Mouse (Mus musculus): ENCODE data around the gene Flvcr1. TPM values are rescaled to one million over a fixed set of nuclear protein-coding genes. Genes with fewer than 3 reads are reported as not detected.

The Flvcr1 gene
- 5.4 and 5.6 TPM in 2 replicates for polyA plus RNA-seq (2014; fragmentation: Nextera tagmentation; extraction: Ambion mirVana)

DNA sequence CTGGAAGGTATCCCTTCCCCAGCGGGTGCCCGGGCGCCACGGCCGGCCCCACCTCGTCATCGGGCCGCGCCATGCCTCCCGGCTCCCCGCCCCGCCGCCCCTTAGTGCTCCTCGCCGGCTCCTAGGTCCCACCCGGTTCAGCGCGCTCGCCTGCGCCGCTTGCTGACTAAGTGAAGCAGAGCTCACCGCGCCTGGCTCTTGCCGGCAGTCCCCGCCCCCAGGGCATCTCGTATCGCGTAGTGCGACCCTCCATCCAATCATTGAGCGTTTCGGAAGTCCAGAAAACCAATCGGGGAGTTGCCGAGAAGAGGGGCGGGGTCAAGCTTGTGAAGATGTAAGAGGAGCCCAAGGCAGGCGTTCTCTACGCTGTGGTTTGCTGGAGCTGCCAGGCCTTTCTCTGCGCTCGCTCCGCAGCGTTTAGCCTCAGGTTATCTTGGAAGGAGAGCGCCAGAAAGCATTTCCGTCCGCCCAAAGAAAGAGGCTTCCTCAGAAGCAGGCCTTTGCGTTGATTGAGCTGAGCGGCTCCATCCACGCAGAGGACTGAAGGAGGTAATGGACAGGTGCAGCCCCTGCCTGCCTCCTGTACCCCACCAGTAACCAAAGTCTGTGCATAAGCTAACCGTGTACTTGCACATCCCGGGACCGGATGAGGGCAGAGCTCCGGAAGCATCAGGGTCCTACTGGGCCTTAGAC lies at the start of gene Flvcr1:
Flvcr1 (minus strand) TSS at position 138 of the 693 bp plus-strand sequence.
- Histone ChIP-seq H3K9ac (ENCODE audit: low read depth, low read length) (peak within 1 kb of the TSS; percentile 94), H3K36me3 (ENCODE audit: control insufficient read depth, insufficient read depth, low read length) (peaks cover 2% of the 10 kb centered on the region; the same call in 1 of the 2 replicates)
- WGBS (ENCODE audit: insufficient replicate concordance): under 1% methylated on average over 50 of the region's 50 CpGs

GRCm38 (mm10) chr1:191075199-191075883 lies 49.4 kb upstream of the Flvcr1 start:
- Histone ChIP-seq H3K27ac (ENCODE audit: low read depth, low read length) (peak overlapping the region; percentile 50), H3K4me3 (ENCODE audit: low read depth, low read length) (no peak overlapping the region), H3K9me3 (replicated peaks; ENCODE audit: control insufficient read depth, low read length) (no peaks in the 10 kb centered on the region), H3K9ac (ENCODE audit: low read depth, low read length) (no peak overlapping the region), H3K4me1 (ENCODE audit: control insufficient read depth, insufficient read depth, low read length) (no peaks in the 10 kb centered on the region), H3K4me2 (no peak overlapping the region), H3K27me3 (ENCODE audit: control insufficient read depth, insufficient read depth, low read length) (no peaks in the 10 kb centered on the region), H3K36me3 (ENCODE audit: control insufficient read depth, insufficient read depth, low read length) (peaks cover 31% of the 10 kb centered on the region)
- 50% methylated on average over 10 of the region's 10 CpGs for WGBS (ENCODE audit: insufficient replicate concordance)
- no peak for ATAC-seq (replicated peaks; ENCODE audit: insufficient number of reproducible peaks, low FRiP score, low TSS enrichment)

More for the DNA sequence above, at the start of gene Flvcr1:
- no peaks in the 10 kb centered on the region for H3K27me3 ChIP-seq (ENCODE audit: control insufficient read depth, insufficient read depth, low read length)
- 0 out of 2 replicates have a peak, but pooled peaks cover 8% of the 10 kb centered on the region for H3K4me1 ChIP-seq (ENCODE audit: control insufficient read depth, insufficient read depth, low read length)
- peak within 1 kb of the TSS; percentile 91 for H3K27ac ChIP-seq (ENCODE audit: low read depth, low read length)
- H3K4me2 ChIP-seq: peak within 1 kb of the TSS; percentile 99
- peak within 1 kb of the TSS; percentile 85 for H3K4me3 ChIP-seq (ENCODE audit: low read depth, low read length)
- H3K9me3 ChIP-seq (replicated peaks; ENCODE audit: control insufficient read depth, low read length): no peaks in the 10 kb centered on the region
- ATAC-seq (replicated peaks; ENCODE audit: insufficient number of reproducible peaks, low FRiP score, low TSS enrichment): peak; percentile 98

DNA sequence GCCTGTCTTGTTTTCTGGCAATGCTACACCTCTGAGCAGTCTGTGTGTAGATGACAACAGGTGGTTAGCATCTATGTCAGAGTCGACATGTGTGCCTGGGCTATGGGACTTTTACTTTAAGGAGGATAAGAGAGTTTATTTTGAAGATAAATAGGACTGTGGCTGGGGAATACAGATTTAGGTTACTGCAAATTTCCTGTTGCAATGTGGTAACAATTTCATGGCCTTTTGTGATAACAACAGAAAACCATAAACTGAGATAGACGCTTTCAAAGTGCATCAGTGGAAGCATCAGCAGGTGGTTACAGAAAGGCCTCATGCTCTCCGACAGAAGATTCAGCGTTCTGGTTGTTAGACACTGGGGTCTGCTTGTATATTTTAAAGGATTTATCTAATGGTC lies 47.5 kb upstream of the Flvcr1 start:
- Histone ChIP-seq H3K36me3 (ENCODE audit: control insufficient read depth, insufficient read depth, low read length) (peaks cover 45% of the 10 kb centered on the region), H3K4me3 (ENCODE audit: low read depth, low read length) (no peak overlapping the region), H3K9me3 (replicated peaks; ENCODE audit: control insufficient read depth, low read length) (no peaks in the 10 kb centered on the region), H3K4me2 (no peak overlapping the region), H3K9ac (ENCODE audit: low read depth, low read length) (no peak overlapping the region), H3K27me3 (ENCODE audit: control insufficient read depth, insufficient read depth, low read length) (no peaks in the 10 kb centered on the region), H3K4me1 (ENCODE audit: control insufficient read depth, insufficient read depth, low read length) (no peaks in the 10 kb centered on the region), H3K27ac (ENCODE audit: low read depth, low read length) (no peak overlapping the region)
- 86% methylated on average over 4 of the region's 4 CpGs for WGBS (ENCODE audit: insufficient replicate concordance)
- ATAC-seq (replicated peaks; ENCODE audit: insufficient number of reproducible peaks, low FRiP score, low TSS enrichment): no peak

GRCm38 (mm10) chr1:191073001-191073400 lies 47.0 kb upstream of the Flvcr1 start:
- Histone ChIP-seq H3K27ac (ENCODE audit: low read depth, low read length) (no peak overlapping the region), H3K9ac (ENCODE audit: low read depth, low read length) (no peak overlapping the region), H3K27me3 (ENCODE audit: control insufficient read depth, insufficient read depth, low read length) (no peaks in the 10 kb centered on the region), H3K4me2 (no peak overlapping the region), H3K4me1 (ENCODE audit: control insufficient read depth, insufficient read depth, low read length) (no peaks in the 10 kb centered on the region), H3K4me3 (ENCODE audit: low read depth, low read length) (no peak overlapping the region), H3K36me3 (ENCODE audit: control insufficient read depth, insufficient read depth, low read length) (peaks cover 44% of the 10 kb centered on the region), H3K9me3 (replicated peaks; ENCODE audit: control insufficient read depth, low read length) (no peaks in the 10 kb centered on the region)
- ATAC-seq (replicated peaks; ENCODE audit: insufficient number of reproducible peaks, low FRiP score, low TSS enrichment): no peak
- WGBS (ENCODE audit: insufficient replicate concordance): 82% methylated on average over 6 of the region's 6 CpGs

- no peak overlapping the region for H3K4me2 ChIP-seq
- no peak overlapping the region for H3K27ac ChIP-seq (ENCODE audit: low read depth, low read length)
- no peak overlapping the region for H3K9ac ChIP-seq (ENCODE audit: low read depth, low read length)
- WGBS (ENCODE audit: insufficient replicate concordance): 90% methylated on average over 16 of the region's 16 CpGs
- H3K27me3 ChIP-seq (ENCODE audit: control insufficient read depth, insufficient read depth, low read length): no peaks in the 10 kb centered on the region
- peaks cover 44% of the 10 kb centered on the region for H3K36me3 ChIP-seq (ENCODE audit: control insufficient read depth, insufficient read depth, low read length)
- H3K4me3 ChIP-seq (ENCODE audit: low read depth, low read length): no peak overlapping the region
- H3K4me1 ChIP-seq (ENCODE audit: control insufficient read depth, insufficient read depth, low read length): no peaks in the 10 kb centered on the region
- ATAC-seq (replicated peaks; ENCODE audit: insufficient number of reproducible peaks, low FRiP score, low TSS enrichment): no peak
- no peaks in the 10 kb centered on the region for H3K9me3 ChIP-seq (replicated peaks; ENCODE audit: control insufficient read depth, low read length)
Measured at GRCm38 (mm10) chr1:191072329-191072913, 46.5 kb upstream of the Flvcr1 start.

GRCm38 (mm10) chr1:191071613-191072012 lies 45.7 kb upstream of the Flvcr1 start:
- Histone ChIP-seq H3K4me2 (no peak overlapping the region), H3K27ac (ENCODE audit: low read depth, low read length) (no peak overlapping the region), H3K27me3 (ENCODE audit: control insufficient read depth, insufficient read depth, low read length) (no peaks in the 10 kb centered on the region), H3K4me1 (ENCODE audit: control insufficient read depth, insufficient read depth, low read length) (no peaks in the 10 kb centered on the region), H3K9ac (ENCODE audit: low read depth, low read length) (no peak overlapping the region), H3K4me3 (ENCODE audit: low read depth, low read length) (no peak overlapping the region), H3K36me3 (ENCODE audit: control insufficient read depth, insufficient read depth, low read length) (peaks cover 39% of the 10 kb centered on the region), H3K9me3 (replicated peaks; ENCODE audit: control insufficient read depth, low read length) (no peaks in the 10 kb centered on the region)
- WGBS (ENCODE audit: insufficient replicate concordance): 88% methylated on average over 6 of the region's 6 CpGs
- no peak for ATAC-seq (replicated peaks; ENCODE audit: insufficient number of reproducible peaks, low FRiP score, low TSS enrichment)

DNA sequence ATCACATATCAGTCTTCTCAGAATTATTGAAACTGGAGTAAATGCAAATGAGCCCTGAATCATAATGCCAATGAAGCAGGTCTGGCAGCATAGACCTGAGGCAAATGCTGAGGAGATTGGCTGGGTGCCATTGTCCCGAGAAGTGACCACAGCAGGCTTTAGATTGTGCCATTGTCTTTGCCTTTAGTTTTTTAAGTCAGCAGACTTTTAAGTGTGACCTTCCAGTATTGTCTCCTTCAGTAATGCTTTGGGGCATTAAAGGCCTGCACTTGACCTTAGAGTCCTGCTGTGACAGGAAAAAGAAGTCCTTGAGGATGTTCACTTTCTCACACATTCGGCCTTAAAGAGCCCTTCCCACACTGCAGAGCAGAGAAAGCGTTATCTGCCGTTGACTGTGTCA lies 44.3 kb upstream of the Flvcr1 start:
- H3K27me3 ChIP-seq (ENCODE audit: control insufficient read depth, insufficient read depth, low read length): no peaks in the 10 kb centered on the region
- H3K9me3 ChIP-seq (replicated peaks; ENCODE audit: control insufficient read depth, low read length): no peaks in the 10 kb centered on the region
- ATAC-seq (replicated peaks; ENCODE audit: insufficient number of reproducible peaks, low FRiP score, low TSS enrichment): no peak
- H3K4me2 ChIP-seq: no peak overlapping the region
- WGBS (ENCODE audit: insufficient replicate concordance): 91% methylated on average over 4 of the region's 4 CpGs
- no peak overlapping the region for H3K27ac ChIP-seq (ENCODE audit: low read depth, low read length)
- no peak overlapping the region for H3K9ac ChIP-seq (ENCODE audit: low read depth, low read length)
- H3K4me1 ChIP-seq (ENCODE audit: control insufficient read depth, insufficient read depth, low read length): no peaks in the 10 kb centered on the region
- H3K36me3 ChIP-seq (ENCODE audit: control insufficient read depth, insufficient read depth, low read length): peaks cover 44% of the 10 kb centered on the region
- no peak overlapping the region for H3K4me3 ChIP-seq (ENCODE audit: low read depth, low read length)

DNA sequence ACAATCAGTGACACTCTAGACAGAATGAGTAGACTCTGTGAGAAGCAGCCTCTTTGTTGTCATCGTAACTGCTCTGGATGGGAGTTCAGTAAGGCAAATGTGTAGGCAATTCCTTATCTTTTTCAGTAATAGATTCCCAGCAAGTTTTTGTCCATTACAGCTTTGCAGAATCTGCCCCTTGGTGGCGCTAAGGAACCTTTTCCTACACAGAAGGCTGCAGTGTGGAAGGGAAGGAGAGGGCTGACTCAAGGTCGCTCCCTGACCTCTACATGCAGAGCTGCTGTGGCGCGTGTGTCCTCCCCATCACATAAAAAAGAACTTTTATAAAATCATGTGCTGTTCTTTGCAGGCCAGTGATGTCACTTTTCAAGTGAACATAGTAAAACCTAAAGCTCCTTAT lies 42.4 kb upstream of the Flvcr1 start:
- H3K4me3 ChIP-seq (ENCODE audit: low read depth, low read length): no peak overlapping the region
- H3K4me1 ChIP-seq (ENCODE audit: control insufficient read depth, insufficient read depth, low read length): peaks cover 4% of the 10 kb centered on the region
- WGBS (ENCODE audit: insufficient replicate concordance): 78% methylated on average over 5 of the region's 5 CpGs
- ATAC-seq (replicated peaks; ENCODE audit: insufficient number of reproducible peaks, low FRiP score, low TSS enrichment): no peak
- no peaks in the 10 kb centered on the region for H3K27me3 ChIP-seq (ENCODE audit: control insufficient read depth, insufficient read depth, low read length)
- H3K9me3 ChIP-seq (replicated peaks; ENCODE audit: control insufficient read depth, low read length): no peaks in the 10 kb centered on the region
- no peak overlapping the region for H3K4me2 ChIP-seq
- H3K27ac ChIP-seq (ENCODE audit: low read depth, low read length): no peak overlapping the region
- H3K36me3 ChIP-seq (ENCODE audit: control insufficient read depth, insufficient read depth, low read length): peaks cover 38% of the 10 kb centered on the region
- H3K9ac ChIP-seq (ENCODE audit: low read depth, low read length): no peak overlapping the region

All from heart, embryonic 11.5 days (tissue).